Mouse (Mus musculus) spleen, adult 2 months (tissue): ENCODE measurements at regions not wholly inside any gene's neighbourhood (a gene's known extent, or its start where the extent isn't known, plus 50 kb on each side); places are given as distances from the start of the nearest gene placed in this dataset.

Experiments
- CTCF ChIP-seq: fragments of 200-500 bp; IDR thresholded peaks from 2 replicates; pipeline ENCODE4 v1.5.1; 2011; ENCODE audit warnings: mild to moderate bottlenecking, inconsistent platforms; ENCODE audit not compliant: insufficient read depth, insufficient read length, insufficient replicate concordance; ENCODE audit errors: extremely low read depth
- POLR2A ChIP-seq: fragments of 200-500 bp; IDR thresholded peaks from 2 replicates; pipeline ENCODE4 v1.6.1; 2011; ENCODE audit warnings: low read depth, low read length, inconsistent platforms

DNA sequence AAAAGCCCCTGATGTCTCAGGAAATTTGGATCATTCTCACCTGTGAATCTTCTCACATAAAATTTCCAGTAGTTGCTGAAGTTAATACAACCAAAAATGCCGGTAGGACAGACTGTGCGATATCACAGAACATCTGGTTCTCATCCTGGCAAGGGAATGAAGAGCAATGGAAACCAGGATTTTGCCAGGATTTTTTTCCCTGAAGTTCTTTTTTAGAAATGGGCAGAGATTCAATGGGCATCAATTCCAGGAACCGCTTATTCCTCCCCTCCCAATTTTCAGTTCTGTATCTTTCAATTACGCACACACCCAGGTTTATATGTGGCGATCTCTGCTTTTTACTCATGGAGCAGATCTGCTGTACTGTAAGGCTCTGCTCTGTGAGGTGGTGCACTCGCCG, 496.3 kb downstream of the Etnk1 start:
- TF ChIP-seq CTCF (no peak), POLR2A (no peak)
